Mouse (Mus musculus) liver, adult 2 months (tissue): ENCODE measurements around the gene Cd68.

Source experiments
- CTCF ChIP-seq: fragments of 200-500 bp; IDR thresholded peaks from 2 replicates; pipeline ENCODE4 v1.5.1; 2011; ENCODE audit warnings: low read depth, low read length, control low read depth
- POLR2A ChIP-seq: fragments of 200-500 bp; IDR thresholded peaks from 2 replicates; pipeline ENCODE4 v1.6.1; 2011; ENCODE audit warnings: low read length, control low read depth; ENCODE audit not compliant: insufficient read depth; ENCODE audit errors: extremely low read depth

DNA sequence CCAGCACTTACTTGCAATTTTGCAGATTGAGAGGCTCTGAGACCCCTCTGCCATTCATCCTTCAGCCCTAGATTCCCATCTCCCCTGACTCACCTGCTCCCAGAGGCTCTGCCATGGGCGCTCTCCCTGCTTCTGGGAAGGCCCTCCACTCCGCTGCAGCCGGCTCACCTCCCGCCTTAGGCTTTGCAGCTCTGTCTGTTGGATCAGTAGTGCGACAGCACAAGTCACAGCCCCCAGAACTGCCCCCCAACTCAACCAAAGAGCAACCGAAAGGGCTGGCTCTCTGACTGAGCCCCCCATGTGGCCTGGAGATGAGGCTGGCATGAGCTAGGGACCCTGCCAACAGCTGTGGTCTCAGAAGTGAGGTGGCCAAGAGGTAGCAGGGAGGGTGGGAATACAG is 19.0 kb upstream of the Cd68 start:
- TF ChIP-seq CTCF (no peak), POLR2A (no peak)
